Mouse (Mus musculus) MEL (cell line): ENCODE results near the gene Tmem256.

Experiments
- CHD2 ChIP-seq: IDR thresholded peaks from 2 replicates; pipeline ENCODE4 v1.6.1; 2011; ENCODE audit warnings: low read length, improper control_type of control experiment
- CTCF ChIP-seq, 3 experiments: IDR thresholded peaks in 2 of 3; conservative IDR thresholded peaks in 1 of 3; 2 replicates each; pipeline ENCODE4 v1.5.1; 2011 to 2012; ENCODE audit warnings: low read length in 3 of 3, low read depth in 2 of 3, mild to moderate bottlenecking in 2 of 3, improper control_type of control experiment in 1 of 3, inconsistent platforms in 1 of 3, mixed read lengths in 1 of 3, moderate library complexity in 1 of 3; ENCODE audit not compliant: control insufficient read depth in 1 of 3, insufficient read depth in 1 of 3, poor library complexity in 1 of 3, severe bottlenecking in 1 of 3
- POLR2AphosphoS2 ChIP-seq: IDR thresholded peaks from 2 replicates; pipeline ENCODE4 v1.6.1; 2011; ENCODE audit warnings: low read length, improper control_type of control experiment
- TAL1 ChIP-seq: IDR thresholded peaks from 2 replicates; pipeline ENCODE4 v1.6.1; 2012; ENCODE audit warnings: mild to moderate bottlenecking, inconsistent platforms, low read length, moderate library complexity, mixed read lengths
- ZC3H11A ChIP-seq: IDR thresholded peaks from 2 replicates; pipeline ENCODE4 v1.6.1; 2012; ENCODE audit warnings: low read depth, mild to moderate bottlenecking, inconsistent platforms, low read length, improper control_type of control experiment

DNA sequence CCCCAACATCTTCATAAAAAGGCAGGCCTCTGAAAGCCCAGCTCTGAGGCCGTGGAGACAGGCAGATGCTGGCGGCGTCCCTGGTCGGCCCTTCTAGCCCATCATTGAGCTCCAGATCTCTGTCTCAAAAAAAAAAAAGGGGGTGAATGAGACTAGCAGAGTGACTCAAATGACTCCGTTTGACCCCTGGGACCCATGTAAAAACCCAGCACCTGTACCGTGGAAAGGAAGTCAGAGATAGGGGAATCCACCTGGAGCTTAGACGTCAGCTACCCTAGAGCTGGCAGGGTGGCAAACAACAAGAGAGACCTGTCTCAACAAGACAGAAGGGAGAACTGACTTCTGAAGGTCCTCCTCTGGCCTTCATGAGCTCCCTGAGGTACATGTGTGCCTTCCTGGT, 33.5 kb downstream of the Tmem256 start:
- no peak for TF ChIP-seq CHD2
- TF ChIP-seq POLR2AphosphoS2, result no peak
- no peak for TF ChIP-seq TAL1
- no peak for TF ChIP-seq ZC3H11A
- no peak for TF ChIP-seq CTCF (IDR thresholded peaks at IDR 0.05 in 2 of 3, conservative IDR thresholded peaks at IDR 0.05 in 1 of 3; ENCODE audit: control insufficient read depth in 1 of 3, insufficient read depth in 1 of 3, low read depth in 2 of 3, low read length in 3 of 3, poor library complexity in 1 of 3, severe bottlenecking in 1 of 3)
